Mouse (Mus musculus) c-Kit-positive CD71-negative TER-119-negative erythroid progenitor cells, embryonic 14.5 days (primary cell): Measurements from ENCODE around the gene Slc2a5.

Experiments used
- DNase-seq: peaks from one replicate; pipeline ENCODE4 v3.0.0-alpha.2; 2013; ENCODE audit warnings: low read depth

Gene Slc2a5

GRCm38 (mm10) chr4:150140346-150140745 lies 21.3 kb downstream of the Slc2a5 start:
- no peak for DNase-seq

GRCm38 (mm10) chr4:150144242-150144641 lies 25.2 kb downstream of the Slc2a5 start:
- no peak for DNase-seq

GRCm38 (mm10) chr4:150146286-150146685 lies 27.2 kb downstream of the Slc2a5 start:
- DNase-seq, result no peak

GRCm38 (mm10) chr4:150151045-150151444 lies 32.0 kb downstream of the Slc2a5 start:
- DNase-seq, result no peak

- no peak for DNase-seq
Observed at GRCm38 (mm10) chr4:150152483-150152882, 33.4 kb downstream of the Slc2a5 start.

- DNase-seq, result no peak
Observed at GRCm38 (mm10) chr4:150155301-150155700, 36.2 kb downstream of the Slc2a5 start.

- DNase-seq, result no peak
Observed at GRCm38 (mm10) chr4:150155731-150156130, 36.6 kb downstream of the Slc2a5 start.

GRCm38 (mm10) chr4:150157348-150157882 lies 38.3 kb downstream of the Slc2a5 start:
- DNase-seq, result no peak

- no peak for DNase-seq
Observed at GRCm38 (mm10) chr4:150159458-150159857, 40.4 kb downstream of the Slc2a5 start.

GRCm38 (mm10) chr4:150162561-150163169 lies 43.6 kb downstream of the Slc2a5 start:
- DNase-seq, result no peak

GRCm38 (mm10) chr4:150164875-150165274 lies 45.8 kb downstream of the Slc2a5 start:
- DNase-seq, result no peak

GRCm38 (mm10) chr4:150168406-150168805 lies 49.3 kb downstream of the Slc2a5 start:
- no peak for DNase-seq

GRCm38 (mm10) chr4:150172107-150172506 lies 53.0 kb downstream of the Slc2a5 start:
- DNase-seq, result no peak

GRCm38 (mm10) chr4:150173281-150173680 lies 54.2 kb downstream of the Slc2a5 start:
- DNase-seq, result peak; percentile 39

GRCm38 (mm10) chr4:150174027-150174426 lies 54.9 kb downstream of the Slc2a5 start:
- DNase-seq, result no peak

GRCm38 (mm10) chr4:150176535-150176934 lies 57.5 kb downstream of the Slc2a5 start:
- DNase-seq, result peak; percentile 33

- DNase-seq, result no peak
Observed at GRCm38 (mm10) chr4:150177122-150177521, 58.0 kb downstream of the Slc2a5 start.

- no peak for DNase-seq
Observed at GRCm38 (mm10) chr4:150178131-150178530, 59.0 kb downstream of the Slc2a5 start.

- no peak for DNase-seq
Observed at GRCm38 (mm10) chr4:150181304-150181703, 62.2 kb downstream of the Slc2a5 start.

GRCm38 (mm10) chr4:150188236-150188635 lies 69.2 kb downstream of the Slc2a5 start:
- DNase-seq, result no peak

- no peak for DNase-seq
Observed at GRCm38 (mm10) chr4:150192199-150192598, 73.1 kb downstream of the Slc2a5 start.
